Mouse (Mus musculus) cerebellum, postnatal 14 days (tissue): ENCODE data around the gene Gm26657.

Experiments
- DNase-seq, 2 experiments: peaks; one replicate each; pipeline ENCODE4 v3.0.0; 2021; ENCODE audit warnings: mixed read lengths in 2 of 2

Gm26657 gene

DNA sequence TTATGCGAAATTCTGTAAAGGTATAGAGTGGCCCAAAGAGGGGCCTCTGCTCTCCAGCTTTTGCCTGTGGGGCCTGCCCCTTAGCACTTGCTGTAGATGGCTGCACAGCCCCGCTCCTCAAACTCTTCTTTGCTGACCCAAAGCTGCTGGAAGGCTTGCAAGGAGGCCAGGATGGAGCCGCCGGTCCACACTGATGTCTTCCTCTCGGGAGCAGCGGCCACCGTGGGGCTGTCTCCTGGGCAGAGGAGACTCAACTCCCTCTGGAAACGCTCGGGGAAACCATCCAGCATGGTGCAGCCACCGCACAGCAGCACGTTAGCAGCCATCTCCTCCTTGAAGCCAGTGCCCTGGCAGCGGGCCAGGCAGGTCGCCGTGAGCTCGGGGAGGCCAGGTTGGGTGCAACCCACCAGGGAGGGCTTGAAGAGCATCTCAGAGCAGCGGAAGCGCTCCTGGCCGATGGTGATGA is at the start of gene Gm26657:
TSS of gene Gm26657 (plus strand) at position 51 of the 466 bp plus-strand sequence.
- no peak for DNase-seq

DNA sequence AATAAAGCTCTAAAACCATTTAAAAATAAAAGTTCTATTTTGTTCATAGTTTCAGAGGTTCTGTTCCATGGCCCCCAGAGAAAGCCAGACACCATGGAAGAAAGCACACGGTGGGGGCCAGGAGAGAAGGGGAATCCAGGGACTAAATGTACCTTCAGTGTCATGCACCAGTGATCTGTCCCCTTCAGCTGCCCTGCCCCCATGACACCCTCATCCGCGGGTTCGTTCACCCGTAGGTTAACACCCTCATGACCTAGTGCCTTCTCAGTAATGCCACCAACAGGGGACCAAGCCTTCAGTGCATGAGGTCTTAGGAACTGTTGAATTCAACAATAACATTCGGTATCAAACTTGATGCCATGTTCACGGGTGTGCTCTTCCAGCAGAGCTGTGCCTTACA is 43.5 kb upstream of the Gm26657 start:
- DNase-seq: no peak

DNA sequence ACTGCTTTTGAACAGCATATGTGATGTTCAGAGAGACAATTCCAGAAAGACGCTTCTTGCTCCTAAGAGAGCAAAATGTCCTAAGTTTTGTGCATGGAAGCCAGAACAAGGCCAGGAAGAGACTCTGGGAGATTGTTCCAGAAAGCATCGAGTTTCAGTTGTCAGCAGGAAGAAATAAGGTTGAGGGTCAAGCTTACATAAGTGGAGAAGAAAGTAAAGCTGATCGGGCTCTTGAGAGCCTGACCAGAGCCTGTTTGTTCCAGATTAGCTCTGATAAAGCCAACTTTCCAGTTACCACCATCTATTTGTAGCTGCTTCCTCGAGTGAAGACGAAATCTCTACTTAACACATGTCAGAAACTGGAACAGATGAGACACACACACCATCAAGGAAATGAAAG is 41.2 kb upstream of the Gm26657 start:
- DNase-seq: no peak

DNA sequence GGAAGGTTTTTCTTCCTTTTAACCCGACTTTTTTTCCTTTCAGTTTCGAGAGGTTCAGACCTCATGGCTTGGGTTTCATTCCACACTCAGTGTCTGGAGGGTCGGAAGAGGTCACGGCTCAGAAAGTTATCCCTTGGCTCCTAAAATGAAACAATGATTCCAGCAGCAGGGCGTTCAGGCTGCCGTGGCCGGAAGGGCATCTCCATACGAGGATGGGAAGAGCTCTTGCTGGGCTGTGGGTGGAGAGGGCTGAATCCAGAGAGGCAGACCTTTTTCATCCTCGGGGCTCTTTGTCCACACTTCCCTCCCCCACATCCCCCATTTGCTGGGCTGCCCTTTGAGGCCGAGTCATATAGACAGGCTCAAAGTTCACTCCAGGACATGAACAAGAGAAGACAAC is 37.6 kb upstream of the Gm26657 start:
- no peak for DNase-seq

DNA sequence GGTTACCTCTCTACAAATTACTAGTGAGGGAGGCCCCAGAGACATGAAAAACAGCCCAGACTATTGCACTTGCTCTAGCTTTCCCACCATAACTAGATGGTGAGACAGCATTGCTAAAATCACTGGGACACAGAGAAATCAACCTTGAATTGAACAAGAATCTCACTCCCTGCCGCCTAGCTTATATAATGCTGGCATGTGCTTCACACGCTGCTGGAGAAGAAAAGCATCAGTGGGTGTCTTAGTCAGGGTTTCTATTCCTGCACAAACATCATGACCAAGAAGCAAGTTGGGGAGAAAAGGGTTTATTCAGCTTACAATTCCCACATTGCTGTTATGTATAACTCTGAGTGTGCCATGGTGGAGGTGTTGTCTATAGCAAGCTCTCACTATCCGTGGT is 26.7 kb upstream of the Gm26657 start:
- DNase-seq: no peak

DNA sequence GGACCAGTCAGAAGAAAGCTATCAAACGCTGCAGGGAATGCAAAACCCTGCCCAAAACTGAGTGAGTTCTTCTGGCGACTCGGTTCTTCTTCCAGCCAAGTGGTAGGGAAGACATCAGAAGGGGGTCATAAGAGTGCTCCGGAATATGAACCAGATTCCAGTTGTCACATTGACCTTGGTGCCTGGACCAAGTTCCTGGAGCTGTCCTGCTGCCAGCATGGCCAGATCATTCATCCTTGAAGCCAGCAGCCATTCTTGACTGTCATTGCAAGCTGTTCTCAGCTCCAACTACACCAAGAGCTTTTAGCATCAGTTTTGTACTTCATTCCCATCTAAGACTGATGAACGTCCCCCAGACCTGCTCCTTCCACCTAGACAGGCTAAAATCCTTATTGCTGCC is 23.1 kb upstream of the Gm26657 start:
- no peak for DNase-seq

DNA sequence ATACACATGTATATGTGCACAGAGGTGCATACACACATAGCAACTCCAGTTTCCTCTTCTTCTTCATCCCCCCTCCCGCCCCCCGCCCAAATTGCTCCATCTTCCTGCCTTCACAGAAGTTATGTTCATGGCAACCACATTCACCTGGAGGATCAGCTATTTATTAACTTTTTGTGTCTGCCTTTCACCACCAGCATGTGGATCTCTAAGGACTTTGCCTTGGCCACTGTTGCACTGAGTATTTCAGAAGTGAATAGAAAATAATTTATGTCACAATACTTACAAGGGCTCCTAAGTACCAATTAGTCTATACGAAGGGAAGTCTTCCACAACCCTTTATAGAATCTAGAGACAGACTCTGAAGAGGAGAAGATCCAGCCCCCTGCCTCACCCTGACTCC is 21.9 kb upstream of the Gm26657 start:
- no peak for DNase-seq

DNA sequence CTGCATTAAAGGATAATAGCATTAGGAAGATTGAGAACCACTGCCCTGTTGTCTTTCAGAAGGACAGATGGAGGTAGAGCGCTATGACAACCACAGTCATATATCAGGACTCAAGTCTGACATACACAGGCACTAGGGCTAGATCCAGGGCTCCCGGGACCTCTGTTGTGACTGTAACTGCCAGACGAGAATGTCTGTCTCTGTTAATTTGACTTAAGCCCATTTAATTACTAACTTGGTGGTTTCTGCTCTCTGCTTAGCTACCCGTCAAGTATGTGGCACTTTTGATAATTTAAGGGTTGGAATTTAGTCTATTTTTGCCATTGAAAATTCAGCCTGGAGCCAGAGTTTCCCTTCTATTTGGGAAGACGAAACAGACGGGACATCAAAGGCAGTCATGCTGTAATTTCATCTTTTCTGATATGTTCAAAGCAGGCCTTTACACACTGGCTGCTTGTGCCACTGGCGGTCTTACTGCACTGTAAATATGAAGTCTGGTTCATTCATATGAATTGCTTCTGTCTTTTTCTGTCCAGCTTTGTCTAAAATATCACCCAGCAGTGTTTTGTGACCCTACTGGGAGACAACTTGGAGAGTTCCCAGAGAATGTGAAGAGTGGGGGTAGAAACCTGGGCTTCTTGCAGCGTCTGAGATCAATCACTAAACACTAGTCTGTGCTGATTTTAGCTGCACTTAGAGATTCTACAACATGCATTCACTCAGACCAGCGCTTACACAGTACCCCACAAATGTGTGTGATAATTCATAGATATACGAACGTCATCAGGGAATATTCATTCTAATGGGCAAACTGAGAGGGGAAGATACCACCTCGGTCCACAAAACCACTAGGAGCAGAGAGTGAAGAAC is 21.1 kb upstream of the Gm26657 start:
- no peak for DNase-seq

DNA sequence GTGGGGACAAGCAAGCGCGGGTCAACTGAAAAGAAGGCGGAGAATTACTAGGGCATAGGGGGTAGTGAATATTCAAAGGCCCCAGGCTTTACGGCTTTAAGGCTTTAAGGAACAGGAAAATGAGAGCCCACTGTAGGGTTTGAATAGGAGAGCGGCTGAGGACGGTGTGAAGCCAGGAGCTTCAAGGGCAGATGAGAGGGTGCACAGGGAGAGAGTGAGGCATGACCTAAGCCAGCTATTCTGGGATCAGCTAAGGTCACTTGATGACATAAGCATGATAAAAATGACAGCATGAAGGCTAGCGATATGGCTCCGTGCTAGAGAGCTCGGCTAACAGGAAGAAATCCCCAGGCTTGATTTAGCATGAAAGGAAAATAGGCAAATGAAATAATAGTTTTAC is 20.4 kb upstream of the Gm26657 start:
- DNase-seq: no peak

DNA sequence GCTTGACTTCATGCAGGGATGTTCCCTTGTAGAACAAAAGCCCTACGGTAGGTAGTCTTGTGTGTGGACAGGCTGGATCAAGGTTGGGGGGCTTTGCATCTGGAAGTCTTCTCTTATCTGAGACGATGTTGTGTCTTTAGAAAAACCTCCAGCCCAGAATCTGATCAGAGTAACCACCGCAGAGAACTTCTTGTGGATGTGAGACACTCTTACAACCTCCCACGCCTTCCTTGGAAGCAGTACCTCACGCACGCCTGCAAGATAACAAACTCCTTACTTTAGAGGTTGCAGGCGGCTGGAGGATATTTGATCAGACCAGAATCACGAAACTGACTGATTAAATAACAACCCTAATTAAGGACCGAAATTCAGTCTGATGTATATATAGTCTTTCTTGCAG is 19.5 kb upstream of the Gm26657 start:
- DNase-seq: no peak

DNA sequence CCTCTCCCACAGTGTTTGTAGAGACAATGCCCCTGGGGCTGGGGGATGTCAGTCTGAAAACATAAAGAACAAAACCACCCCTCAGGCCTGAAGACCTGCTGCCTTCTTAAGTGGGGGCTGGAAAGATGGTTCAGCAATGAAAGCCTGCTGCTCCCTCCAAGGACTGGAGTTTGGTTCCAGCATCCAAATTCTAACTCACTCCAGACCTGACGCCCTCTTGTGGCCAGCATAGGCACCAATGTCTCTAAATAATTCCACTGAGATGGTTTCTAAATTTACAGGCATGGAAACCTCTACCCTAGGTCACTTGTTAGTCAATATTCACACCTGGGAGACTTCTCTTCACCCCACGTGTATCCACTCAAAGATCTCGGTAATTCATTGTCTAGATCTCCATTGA is 18.4 kb upstream of the Gm26657 start:
- DNase-seq: peak; percentile 44 to 71

DNA sequence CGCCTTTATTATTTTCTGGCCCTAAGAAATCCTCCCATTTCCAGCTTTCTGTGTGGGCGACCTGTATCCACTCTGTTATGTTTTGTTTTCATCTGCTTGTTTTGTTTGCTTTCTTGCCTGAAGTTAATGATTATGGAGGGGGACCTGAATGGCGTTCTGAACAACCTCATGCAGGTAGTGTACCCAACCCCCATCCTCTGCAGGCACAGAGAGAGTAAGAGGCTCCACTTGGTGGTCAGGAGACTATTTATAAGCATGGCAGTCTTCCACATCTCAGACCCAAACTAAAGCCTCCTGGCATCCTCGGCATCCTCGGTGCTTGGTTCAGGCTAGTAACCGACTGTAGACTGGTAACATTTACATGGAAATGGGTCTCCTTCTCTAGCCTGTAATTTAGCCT is 17.5 kb upstream of the Gm26657 start:
- DNase-seq: no peak

DNA sequence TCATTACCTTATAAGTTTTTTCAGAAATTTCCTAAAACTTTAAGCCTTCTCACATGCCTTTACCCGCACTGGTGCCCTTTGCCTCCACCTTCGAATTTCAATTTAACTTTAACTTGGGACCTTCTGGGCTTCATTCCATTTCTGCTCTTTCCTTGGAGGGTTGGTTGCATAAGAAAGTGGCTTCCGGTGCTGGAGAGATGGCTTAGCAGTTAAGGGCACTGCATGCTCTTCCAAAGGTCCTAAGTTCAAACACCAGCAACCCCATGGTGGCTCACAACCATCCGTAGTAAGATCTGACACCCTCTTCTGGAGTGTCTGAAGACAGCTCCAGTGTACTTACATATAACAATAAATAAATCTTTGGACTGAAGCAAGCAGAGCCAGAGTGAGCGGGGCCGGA is 16.6 kb upstream of the Gm26657 start:
- no peak for DNase-seq

DNA sequence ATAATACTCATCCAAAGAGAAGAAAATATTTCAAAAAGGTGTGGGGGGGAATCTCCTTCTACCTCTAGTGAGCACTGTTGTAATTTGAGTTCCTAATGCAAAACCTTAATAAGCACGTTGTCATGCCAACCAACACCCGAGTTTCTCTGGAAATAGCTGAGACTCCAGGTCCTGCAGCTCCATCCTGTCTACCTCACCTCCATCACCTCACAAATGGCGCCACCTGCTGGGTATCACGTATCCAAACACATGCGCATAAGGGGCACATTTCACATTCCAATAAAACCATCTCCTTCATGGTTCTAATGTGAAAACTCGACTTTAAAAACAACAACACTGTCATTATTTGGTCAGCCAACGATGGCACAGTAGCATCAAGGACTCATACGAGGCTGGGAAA is 14.0 kb upstream of the Gm26657 start:
- peak in 1 of 2 experiments; percentile 45 for DNase-seq

DNA sequence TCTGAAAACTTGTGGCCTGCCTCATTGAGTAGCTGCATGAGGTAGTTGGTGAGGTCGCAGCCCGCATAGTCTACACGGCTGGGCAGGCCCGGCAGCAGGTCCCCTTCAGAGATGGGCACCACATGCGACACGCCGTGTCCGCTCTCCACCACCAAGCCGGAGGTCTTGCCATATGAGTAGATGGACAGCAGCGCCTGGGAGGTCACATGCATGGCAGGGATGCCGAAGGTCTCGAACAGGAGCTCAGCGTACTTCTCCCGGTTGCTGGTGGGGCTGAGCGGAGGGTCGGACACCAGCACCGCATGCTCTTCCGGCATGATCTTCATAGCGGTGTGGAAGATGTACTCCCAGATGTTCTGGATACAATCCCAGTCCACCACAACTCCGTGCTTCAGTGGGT is 741 bp downstream of the Gm26657 start:
- DNase-seq: no peak

DNA sequence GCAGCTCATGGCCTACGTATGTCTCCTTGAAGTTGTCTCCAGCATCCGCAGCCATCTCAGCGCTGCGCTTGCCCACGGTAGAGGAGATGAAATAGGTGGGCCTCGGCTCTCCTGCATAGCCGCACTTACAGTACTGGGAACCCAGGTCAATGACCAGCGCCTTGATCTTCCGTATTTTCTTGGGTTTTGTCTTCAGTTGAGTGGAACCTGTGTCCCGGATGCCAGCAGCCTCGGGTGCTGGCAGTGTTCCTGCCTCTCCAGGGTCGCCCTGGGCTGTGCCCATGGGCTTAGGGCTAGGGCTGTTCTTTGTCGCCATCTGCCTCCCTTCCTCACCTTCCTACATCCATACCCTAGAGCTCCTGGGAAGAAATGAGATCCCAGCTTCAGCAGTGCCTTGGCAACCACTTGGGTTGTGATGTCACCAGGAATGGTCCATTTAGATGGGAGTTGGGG is 1.2 kb downstream of the Gm26657 start, which contains the start of gene Actl7b:
TSS of gene Actl7b (minus strand) at position 403 of the 453 bp plus-strand sequence.
- no peak for DNase-seq

DNA sequence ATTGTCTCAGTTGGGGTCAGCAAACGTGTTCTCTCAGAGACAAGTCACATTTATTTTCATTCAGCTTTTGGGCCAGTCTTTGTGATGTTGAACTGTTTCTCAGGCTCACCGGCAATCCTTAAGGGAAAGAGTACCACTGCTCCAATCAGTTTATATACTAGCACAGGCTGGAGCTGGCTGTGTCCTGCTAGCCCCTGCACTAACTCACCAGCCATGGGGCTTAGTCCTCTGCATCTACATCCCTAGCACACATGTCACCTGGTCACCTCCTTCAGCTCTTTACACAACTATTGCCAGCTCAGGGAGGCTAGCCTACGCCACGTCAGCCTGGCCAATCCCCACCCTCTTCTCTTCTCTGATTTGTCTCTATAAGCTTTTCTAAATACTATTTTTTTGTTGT is 2.8 kb downstream of the Gm26657 start:
- DNase-seq: no peak

DNA sequence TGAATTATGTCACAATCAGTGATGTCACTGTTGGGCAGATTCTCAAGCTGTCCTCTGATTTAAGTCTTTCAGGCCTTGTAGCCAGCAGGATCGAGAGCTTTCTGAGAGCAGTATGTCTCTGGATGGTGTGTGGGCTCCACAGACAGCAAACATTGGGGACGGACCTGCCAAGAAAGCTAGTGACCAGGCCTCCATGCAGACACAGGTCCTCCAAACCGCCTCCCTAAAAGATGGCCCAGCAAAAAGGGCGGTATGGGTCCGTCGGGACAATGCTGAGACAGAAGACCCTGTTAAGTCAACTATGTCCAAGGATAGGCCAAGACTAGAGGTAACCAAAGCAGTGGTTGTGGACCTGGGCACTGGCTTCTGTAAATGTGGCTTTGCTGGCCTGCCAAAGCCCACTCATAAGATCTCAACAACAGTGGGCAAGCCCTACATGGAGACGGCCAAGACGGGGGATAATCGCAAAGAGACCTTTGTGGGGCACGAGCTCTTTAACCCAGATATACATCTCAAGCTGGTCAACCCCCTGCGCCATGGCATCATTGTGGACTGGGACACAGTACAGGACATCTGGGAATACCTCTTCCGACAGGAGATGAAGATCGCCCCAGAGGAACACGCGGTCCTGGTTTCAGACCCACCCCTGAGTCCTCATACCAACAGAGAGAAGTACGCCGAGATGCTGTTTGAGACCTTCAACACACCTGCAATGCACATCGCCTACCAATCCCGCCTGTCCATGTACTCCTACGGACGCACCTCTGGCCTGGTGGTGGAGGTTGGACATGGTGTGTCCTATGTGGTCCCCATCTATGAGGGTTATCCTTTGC is 3.7 kb downstream of the Gm26657 start, which contains the start of gene Actl7a:
TSS of gene Actl7a (plus strand) at position 51 of the 833 bp plus-strand sequence.
- DNase-seq: no peak

DNA sequence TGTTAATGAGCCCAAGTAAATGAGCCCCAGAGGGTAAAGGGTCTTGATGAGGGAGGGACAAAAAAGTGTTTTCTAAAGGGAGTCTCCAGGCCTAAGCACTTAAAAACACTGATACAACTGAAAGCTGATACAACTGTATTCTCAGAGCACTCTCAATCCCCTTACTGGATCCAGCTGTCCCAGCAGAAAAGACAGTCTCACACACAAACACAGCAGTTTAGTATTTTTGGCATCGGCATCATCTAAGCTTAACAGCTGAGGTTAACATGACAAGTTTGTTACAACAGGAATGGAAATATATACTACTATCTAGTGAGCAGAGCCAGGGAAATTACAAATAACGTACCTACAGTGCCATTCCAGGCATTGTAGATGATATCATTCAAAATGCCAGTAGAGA is 6.5 kb downstream of the Gm26657 start:
- DNase-seq: no peak

DNA sequence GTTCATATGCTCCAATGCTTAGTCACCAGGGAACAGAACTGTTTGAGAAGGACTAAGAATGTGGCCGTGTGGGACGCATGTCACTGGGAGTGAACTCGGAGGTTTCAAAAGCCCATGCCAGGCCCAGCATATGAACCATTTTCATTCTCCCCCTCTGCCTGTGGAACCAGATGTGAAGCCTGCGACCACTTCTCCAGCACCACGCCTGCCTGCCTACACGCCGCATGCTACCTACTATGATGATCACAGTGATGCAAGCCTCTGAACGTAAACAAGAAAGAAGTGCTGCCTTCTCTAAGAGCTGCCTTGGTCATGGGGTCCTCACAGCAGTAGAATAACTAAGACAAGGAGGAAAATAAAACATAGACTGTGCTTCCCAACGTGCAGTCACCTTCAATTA is 7.6 kb downstream of the Gm26657 start:
- DNase-seq: no peak

DNA sequence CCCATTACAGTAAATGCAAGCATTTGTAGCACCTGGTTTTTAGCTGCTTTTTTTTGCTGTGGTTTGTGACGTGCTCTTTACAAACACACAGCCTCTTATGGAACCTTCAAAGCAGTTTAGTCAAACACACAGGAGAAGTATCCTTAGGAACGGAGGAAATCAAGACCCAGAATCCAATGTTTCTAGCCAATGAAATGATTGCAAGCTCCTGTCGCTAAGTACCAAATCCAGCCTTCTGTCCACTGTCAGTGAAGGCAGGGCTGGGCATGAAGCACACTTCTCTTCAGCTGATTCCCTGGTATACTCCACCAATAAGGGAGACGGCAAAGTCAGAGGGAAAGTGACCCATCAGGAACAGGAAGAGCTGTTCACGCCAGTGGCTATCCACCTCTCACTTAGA is 16.2 kb downstream of the Gm26657 start:
- DNase-seq: no peak

DNA sequence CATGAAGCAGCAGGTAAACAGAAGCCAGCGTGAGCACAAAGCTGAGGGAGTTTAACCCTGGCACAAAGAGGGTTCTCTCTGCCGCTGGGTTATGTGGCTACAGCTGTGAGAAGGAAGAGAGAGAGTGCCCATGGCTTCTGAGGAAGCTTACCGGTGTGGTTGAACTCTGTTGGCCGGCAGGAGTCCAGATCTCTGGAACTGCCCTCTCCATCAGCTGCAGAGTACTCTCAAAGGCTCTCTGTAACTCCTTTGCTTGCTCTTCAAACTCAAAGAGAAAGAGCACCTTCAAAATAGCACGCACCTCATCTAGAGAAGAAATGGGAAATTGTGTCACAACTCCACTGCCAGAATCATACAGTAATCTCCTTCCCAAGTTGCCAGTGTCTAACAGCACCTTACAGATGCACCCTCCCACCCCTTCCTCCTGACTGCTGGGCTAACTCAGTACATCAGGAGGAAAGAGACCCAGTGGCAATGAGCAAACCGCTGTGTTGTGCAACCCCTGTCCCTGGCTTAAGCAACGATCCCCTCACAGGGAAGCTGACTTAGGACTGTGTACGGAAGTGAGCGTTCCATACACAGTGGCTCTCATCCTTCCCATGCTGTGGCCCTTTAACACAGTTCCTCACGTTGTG is 17.2 kb downstream of the Gm26657 start:
- no peak for DNase-seq

DNA sequence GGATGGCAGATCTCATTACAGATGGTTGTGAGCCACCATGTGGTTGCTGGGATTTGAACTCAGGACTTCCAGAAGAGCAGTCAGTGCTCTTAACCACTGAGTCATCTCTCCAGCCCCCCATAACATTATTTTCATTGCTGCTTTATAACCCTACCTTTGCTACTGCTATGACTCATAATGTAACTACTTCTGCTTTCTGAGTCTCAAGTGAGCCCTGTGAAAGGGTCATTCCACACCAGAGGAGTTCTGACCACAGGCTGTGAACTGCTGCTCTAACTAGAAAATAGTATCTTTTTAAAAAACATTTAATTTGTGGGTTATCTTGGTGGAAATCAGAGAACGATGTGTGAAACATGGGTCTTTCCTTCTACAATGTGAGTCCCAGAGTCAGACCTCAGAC is 17.8 kb downstream of the Gm26657 start:
- no peak for DNase-seq
